Mouse (Mus musculus) urinary bladder, adult 2 months (tissue): Measurements from ENCODE around the gene Znhit3. TPM values are rescaled to one million over a fixed set of nuclear protein-coding genes. Genes with fewer than 3 reads are reported as not detected.
A peak's percentile ranks its signal among the peaks of the same experiment; 100 is the strongest.
"Not testable (repeated sequence)": the region's sequence is repeated elsewhere in the genome, so short reads cannot be mapped to it uniquely, and the experiment has no call there.

Experiments used
- DNase-seq: peaks from one replicate; pipeline ENCODE4 v3.0.0; 2022; ENCODE audit warnings: low spot score
- polyA plus RNA-seq: library from polyadenylated mRNA; depleted of rRNA; stranded (reverse); fragments of >200 nt; gene quantifications from 2 replicates; pipeline ENCODE4 v1.2.3, GENCODE M21; 2012; rRNA removed

Gene Znhit3
- polyA plus RNA-seq, 1 experiment, result 25.4 TPM

DNA sequence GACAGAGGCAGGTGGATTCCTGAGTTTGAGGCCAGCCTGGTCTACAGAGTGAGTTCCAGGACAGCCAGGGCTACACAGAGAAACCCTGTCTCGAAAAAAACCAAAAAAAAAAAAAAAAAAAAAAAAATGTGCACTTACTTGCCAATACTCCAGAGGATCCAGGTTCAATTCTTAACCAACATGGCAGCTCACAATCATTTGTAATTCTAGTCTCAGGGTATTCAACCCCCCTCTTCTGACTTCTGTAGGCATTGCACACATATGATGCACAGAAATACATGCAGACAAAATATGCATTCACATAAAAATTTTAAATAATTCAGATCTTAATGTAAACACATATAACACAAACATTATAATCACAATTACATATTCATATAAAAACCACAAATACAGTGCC, 40.1 kb downstream of the Znhit3 start:
- DNase-seq, result not testable (repeated sequence)

GRCm38 (mm10) chr11:84873042-84873833, 42.9 kb downstream of the Znhit3 start:
- DNase-seq, result no peak

DNA sequence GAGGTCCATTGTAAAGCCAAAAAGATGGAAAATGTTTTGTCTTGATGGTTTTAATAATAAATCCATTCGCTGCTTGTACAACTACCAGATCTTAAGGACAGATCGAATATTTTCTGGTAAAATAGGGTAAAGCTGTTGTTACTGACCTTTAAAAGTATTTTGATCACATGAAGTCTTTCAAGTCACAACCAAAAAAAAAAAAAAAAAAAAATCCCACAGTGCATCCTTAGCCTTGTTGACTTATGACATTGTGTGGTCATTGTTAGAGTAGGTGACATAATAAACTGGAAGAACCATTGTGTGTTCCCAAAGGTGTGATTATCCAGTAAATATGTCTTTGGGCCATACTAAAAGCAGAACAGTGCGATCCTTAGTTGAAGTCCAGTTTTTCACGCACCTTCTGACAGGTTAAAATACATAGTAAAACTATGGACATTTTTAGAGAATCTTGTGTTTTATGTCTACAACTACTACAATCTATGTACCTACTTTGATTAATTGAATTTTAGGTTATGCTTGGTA, 44.6 kb downstream of the Znhit3 start:
- no peak for DNase-seq

DNA sequence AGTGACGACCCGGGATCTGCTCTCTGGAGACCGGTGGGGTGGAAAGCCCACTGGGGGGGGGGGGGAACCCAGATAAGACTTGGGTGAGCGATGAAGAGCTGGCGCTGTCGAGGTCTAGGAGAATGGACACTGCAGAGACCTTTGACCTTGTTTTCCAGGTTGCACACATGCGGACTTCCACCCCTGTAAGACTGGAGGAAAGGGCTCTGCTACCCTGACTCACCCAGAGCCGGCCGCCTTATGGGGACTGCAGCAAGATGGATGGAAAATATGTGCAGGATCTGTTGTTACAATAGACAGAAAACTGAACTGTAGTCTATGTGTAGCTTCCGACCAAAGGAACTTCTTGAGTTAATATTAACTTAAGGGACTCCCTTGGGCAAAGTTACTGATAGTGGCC, 45.1 kb downstream of the Znhit3 start:
- DNase-seq, result no peak

DNA sequence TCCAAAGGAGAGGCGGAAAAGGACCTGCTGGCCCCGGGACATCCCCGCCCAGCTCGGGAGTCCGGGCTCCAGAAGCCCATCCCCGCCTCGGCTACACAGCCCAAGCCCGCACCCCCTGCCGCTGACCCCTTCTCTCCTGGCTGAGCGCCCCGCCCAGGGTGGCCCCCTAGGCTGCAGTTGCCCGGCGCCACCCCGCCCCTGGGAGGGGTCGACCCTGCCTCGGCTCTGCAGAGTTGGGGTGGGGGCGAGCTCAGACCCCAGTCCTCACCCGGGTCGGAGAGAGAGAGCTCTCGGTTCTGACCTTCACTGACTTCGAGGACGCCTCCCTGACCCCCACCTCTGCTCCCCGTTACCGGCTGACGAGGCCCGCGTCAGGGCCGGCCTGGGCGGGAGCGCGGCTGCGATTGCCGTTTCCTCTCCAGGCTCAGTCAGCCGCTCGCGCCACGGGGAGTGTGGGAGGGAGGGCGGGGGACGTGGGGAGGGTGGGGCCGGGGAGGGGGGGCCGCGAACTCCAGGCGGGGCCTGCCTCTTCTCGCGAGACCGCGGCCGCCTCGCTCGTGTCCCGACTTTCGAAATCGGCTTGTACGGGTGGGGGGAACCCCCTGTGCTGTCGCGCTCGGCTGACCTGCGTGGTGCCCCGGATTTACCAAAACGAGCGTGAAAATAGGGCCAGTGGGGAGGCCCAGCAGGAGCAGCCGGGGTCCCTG, 45.7 kb downstream of the Znhit3 start, which contains the start of gene Ggnbp2:
Gene Ggnbp2 (minus strand): TSS at position 481 of the 707 bp plus-strand sequence.
- peak; percentile 95 for DNase-seq

DNA sequence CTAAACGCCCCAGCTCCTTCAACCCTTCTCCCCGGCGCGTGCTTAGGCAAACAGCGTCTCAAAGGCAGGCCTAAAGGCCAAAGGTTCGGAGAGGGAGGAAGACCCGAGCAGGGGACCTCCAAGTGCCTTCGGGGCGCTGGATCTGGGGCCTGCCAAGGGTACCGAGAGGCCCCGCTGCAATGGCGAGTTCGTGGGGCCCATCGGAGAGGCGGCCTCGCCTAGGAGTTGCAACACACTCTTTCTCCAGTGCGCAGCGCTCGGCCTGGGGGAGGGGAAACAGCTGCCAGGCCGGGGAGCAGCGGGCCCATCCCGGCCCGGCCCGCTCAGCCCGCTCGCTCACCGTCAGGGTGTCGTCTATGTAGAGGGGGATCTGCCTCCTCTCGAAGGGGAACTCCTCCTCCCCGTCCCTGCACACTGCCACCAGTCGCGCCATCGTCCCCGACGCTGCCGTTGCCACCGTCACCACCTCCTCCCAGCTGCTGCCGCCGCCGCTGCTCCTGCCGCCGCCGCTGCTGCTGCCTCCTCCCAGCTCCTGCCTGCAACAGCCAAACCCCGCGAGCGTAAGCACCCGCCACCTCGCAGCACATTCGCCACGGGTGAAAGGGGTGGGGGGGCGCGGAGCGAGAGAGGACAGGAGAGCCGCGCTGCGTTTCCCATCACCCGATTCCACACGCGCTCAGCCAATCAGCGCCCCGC, 46.5 kb downstream of the Znhit3 start:
- peak; percentile 87 for DNase-seq

DNA sequence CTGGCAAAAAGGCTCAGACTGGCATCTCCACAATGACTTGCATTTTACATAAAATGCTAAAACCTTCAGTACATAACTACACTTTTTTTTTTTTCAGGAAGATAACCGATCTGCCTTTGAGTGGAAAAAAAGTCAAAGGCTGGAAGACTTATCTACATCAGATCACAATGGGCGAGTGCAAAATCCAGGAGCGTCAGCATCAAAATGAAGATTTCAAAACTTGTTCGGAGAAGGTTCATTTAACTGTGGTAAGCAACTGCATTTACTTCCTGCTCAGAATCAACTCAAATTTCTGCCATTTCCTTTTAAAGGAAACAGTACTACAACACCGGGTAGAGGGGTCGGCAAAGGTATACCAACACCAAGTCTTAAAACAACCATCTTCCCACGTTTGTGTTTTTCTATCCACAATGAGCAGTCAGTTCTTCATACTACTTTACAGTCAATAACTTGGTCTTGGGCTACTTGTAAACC, 47.3 kb downstream of the Znhit3 start:
- no peak for DNase-seq

DNA sequence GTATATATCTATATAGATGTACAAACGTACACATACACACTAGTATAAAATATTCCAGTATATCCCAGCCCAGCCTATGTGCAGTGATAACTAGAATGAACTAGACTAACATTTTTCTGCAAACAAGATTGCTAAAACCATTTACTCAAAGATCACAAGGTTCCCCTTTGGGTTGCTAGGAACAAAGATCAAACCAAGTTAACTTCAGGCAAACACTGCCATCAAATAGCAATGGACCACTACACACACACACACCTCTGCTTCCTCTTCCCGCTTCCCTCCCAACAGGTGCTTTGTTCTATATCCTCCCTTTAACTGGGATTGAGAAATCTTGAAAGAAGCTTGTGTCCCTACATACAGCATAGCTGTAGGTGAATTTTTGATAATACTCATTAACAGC, 48.6 kb downstream of the Znhit3 start:
- DNase-seq, result no peak

DNA sequence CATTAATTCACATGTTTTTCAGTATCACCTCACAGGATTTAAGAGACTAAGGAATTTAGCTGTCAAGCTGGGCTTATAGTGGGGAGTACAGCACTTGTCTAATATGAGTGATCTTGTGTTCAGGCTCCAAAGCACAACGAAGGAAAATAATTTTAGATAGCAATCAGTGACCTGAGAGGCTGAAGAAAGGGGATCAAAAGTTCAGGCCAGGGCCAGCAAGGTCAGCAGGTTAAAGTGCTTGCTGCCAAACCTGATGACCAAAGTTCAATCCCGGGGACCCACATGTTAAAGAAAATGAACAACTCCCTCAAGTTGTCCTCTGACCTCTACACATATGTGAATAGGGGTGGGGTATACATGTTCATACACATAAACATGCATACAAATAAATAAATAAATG, 50.9 kb downstream of the Znhit3 start:
- no peak for DNase-seq

Other genes with a start within 250 kb of the Znhit3 start
- 10.8 and 13.1 TPM in 2 replicates for gene Mrm1, start 96.9 kb downstream of the Znhit3 start, polyA plus RNA-seq
- 13.5 and 15.8 TPM in 2 replicates for gene Dhrs11, start 87.4 kb downstream of the Znhit3 start, polyA plus RNA-seq
- 85.6 and 91.4 TPM in 2 replicates for gene Ggnbp2, start 45.5 kb downstream of the Znhit3 start, polyA plus RNA-seq
- gene Myo19, start 36.2 kb downstream of the Znhit3 start, polyA plus RNA-seq, result 14.5 and 17.4 TPM in 2 replicates
- 5.7 and 8.2 TPM in 2 replicates for gene Pigw, start 36.1 kb downstream of the Znhit3 start, polyA plus RNA-seq
- gene Car4, start 41.4 kb upstream of the Znhit3 start, polyA plus RNA-seq, result 0.58 and 1.1 TPM in 2 replicates
- gene Usp32, start 223.8 kb upstream of the Znhit3 start, polyA plus RNA-seq, result 17.7 and 19.8 TPM in 2 replicates